Mouse (Mus musculus) mouse embryonic stem cell (cell line): ENCODE results near the gene Dnajc3.

Source experiments
- in situ Hi-C, 2 experiments: fragments of 300-500 bp; cut with MboI; formaldehyde crosslinking; loops; 1 replicate in 1 of 2; 3 replicates in 1 of 2; pipeline ENCODE4 v1.14.3; 2019 to 2020; ENCODE audit warnings: low sequenced_read_pairs in 2 of 2, low pct_unique_long_range_greater_than_20kb in 1 of 2, mixed read lengths in 1 of 2; ENCODE audit not compliant: unreplicated experiment in 1 of 2

Dnajc3 gene

DNA sequence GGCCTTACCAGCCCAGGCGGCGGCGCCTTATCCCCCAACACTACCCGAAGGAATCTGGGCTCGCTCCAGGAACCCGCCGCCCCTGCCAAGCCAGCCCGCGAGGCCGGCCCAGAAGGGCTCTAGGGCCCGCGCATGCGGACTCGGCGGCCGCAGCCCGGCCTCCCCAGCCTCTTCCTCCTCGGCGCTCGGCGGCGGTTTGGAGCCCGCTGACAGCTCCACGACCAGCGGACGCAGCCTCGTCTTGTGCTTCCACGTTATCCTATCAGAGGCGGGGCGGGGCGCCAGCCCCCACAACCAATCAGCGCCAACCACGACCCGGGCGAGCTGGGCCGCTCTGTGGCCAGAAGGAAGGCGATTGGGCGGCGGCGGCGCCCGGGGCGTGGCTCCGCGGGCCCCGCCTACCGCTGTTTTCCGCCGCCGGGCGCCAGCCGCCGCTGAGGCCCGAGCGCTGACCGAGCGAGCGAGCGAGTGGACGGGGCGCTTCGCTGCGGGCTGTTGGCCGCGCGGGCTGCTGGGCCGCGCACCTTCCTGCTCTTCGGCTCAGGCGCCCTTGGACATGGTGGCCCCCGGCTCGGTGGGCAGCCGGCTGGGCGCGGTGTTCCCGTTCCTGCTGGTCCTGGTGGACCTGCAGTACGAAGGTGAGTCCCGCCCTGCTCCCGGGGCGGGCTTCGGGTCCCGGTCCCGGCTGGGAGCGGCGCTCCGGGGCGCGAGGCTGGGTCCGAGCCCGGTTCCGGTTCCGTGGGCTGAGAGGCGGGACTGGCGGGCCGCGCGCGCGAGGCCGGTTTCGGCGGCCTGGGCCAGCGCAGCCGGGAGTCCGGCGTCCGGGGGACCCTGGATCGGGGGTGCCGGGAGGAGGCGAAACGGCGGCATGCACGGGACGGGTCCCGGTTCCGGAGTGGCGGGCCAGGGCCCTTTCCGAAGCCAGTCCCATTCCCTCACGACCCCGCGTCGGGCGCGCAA lies at the start of gene Dnajc3:
Gene Dnajc3, plus strand, starts transcription at position 444 of the 960 bp plus-strand sequence.
- in situ Hi-C loops = no loop called here

DNA sequence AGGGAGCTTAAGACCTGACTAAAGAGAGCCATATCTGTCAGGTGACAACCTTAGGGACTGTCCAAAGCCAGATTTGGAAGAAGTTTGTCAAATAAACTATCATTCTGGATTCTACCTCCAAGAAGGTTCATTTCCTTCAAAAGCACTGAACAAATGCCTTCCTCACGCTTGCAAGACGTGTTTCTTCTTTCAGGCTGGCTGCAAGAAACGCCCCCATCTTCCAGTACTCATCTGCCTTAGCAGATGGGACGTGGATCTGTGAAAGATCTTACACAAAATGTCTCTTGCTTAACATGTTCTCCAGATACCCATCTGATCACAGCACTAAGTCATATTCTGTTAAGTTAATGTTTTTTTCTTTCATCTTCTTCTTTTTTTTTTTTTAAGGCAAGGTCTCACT lies 47.7 kb upstream of the Dnajc3 start:
- in situ Hi-C loops = no loop called here

DNA sequence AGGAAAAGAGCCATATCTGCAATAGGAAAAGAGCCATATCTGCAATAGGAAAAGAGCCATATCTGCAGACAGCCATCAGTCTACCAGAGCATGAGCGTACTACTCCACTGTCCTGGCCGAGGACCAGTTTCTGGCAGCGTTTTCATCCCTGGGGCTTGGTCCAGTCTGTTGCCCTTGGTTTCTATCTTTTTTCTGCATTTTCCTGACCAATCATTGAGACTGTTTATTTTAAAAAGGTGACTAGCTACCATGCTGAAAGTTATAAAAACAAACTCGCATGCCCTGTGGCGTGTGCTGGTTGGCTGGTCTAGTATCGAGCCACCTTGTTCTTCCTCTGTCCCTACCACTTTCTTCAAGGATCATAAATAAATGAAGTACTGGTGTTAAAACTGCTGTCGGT lies 42.5 kb upstream of the Dnajc3 start:
- in situ Hi-C loops = loop anchor here in 1 of 2 experiments (5.0 kb wide), 1 partner anchor 73 kb away; no protein-coding TSS in a partner anchor

DNA sequence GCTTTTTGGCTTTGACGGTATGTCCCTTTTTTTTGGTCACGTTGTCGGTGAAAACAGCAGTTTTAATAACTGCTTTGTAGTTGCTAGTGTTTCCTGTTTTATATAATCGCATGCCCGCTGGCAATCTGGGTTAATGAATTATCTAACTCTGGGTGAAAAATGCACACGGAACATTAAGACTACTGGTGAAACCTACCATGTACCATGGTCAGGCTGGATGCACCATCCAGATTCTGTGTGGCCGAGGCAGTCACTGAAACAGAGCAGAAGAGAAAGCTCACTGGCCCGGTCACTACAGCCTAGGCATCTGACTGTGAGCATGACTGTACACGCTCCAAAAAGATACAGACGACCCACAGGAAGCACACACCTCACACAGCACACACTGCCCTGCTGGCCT lies 42.1 kb upstream of the Dnajc3 start:
- in situ Hi-C loops = loop anchor here in 1 of 2 experiments (5.0 kb wide), 1 partner anchor 73 kb away; no protein-coding TSS in a partner anchor

DNA sequence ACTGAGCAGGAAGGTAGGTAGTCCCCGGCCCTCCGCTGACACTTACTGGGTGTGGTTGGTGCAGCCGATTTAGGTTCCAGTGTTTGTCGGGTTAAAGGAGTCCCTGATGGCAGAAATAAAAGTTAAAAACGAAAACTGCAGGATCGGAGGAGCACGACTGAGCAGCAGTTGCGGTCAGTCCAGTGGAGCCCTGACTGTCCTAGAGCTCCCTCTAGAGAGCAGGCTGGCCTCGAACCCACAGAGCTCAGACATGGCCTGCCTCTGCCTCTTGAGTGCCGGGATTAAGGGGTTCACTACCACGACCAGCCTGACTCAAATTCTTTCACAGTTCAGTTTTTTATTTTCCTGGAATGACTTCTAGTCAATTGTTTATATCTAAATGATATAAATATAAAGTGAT lies 37.8 kb upstream of the Dnajc3 start:
- in situ Hi-C loops = loop anchor here in 1 of 2 experiments (5.0 kb wide), 1 partner anchor 78 kb away; no protein-coding TSS in a partner anchor

DNA sequence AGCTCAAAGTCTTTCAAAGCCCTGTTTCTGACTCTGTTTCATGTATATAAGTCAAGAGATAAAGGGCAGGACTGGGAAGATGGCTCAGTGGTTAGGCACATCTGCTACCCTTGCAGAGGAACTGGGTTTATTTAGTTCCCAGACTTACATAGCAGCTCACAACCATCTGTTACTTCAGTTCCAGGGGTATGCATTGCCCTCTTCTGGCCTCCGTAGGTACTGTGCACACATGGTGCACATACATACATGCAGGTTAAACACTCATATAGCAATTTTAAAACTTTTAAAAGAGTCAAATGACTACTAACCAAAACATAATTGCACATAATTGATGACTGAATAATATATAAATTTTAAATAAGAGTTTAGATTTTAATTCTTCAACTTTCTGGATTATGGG lies 36.9 kb upstream of the Dnajc3 start:
- in situ Hi-C loops = no loop called here

DNA sequence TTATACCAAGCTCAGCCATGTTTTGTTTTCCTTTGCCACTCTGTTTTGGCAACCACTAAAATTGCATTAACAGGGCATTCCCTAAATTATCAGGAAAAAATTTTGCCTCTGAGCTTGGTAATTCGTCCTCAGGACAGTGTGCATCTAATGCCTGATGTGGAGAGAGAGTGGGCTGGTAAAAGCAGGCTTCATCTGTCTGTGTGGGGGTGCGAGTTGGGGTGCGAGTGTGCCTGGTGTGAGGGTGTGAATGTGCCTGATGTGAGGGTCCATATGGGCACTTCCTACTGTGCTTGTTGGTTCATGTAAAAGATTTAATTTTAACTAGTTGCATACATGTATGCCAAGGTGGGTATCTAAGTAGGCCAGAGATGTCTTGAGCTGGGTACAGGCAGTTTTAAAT lies 34.4 kb upstream of the Dnajc3 start:
- in situ Hi-C loops = no loop called here

DNA sequence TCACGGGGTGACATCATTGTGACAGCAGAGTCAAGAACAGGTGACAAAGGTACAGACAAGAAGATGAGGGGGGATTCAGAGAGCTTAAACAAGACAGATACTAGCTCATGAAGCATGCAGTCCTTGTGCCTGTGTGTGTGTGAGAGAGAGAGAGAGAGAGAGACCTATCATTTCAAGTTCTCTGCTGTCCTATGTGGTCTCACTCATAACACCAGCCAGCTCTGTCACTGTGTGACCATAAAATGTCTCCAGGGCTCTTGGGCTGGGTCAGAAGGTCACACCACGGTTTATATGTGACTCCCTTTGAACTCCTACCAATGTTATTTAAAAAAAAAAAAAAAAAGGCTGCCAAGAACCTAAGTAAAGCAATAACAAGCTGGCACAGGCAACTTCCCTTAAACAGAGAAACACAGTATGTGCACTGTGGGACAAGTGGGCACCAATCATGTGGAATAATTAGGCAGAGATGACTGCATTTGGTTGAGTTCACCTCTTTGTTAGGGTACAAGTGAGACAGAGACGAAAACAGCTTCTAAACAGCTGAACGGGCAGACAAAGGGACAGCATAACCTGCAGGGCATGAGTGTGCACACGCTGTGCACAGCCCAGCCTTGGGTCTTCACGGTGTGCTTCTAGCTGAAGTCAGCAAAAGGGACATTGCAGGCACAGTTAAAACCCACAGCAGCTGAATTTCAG lies 33.8 kb upstream of the Dnajc3 start:
- in situ Hi-C loops = no loop called here

DNA sequence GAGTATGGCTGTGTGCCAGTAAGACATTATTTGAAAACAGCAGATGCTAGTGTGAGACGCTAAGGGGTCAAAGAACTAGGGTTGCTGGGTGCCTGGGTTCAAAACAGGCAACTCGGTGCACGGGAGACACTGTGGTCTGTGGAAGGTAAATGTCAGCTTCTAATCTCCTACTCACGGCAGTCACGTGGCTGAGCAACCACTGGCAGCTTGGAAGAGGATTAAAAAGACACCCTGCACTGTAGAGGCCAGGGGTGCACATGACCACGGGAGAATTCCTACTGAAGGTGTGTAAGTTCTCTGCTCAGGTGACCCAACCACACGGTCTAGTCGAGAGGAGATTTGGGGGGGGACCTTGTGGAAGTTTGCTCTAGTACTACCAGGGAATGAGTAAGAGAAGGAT lies 30.2 kb upstream of the Dnajc3 start:
- in situ Hi-C loops = no loop called here

DNA sequence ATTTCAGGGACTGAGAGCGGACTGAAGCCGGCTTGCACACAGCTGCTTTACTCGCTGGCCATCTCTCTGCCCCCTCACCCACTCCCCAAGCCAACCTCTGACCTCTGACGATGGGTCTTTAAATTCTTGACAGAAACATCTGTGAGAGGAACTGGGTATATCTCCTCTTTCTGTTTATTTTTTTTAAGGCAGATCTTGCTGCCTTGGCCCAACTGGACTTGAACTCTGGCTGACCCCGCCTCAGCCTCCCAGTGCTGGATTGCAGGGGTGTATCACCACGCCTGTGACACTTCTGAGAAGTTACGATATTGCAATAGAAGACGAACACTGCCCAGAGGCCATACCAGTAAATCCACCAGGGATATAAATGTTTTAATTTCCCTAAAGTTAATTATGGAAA lies 27.9 kb upstream of the Dnajc3 start:
- in situ Hi-C loops = no loop called here

DNA sequence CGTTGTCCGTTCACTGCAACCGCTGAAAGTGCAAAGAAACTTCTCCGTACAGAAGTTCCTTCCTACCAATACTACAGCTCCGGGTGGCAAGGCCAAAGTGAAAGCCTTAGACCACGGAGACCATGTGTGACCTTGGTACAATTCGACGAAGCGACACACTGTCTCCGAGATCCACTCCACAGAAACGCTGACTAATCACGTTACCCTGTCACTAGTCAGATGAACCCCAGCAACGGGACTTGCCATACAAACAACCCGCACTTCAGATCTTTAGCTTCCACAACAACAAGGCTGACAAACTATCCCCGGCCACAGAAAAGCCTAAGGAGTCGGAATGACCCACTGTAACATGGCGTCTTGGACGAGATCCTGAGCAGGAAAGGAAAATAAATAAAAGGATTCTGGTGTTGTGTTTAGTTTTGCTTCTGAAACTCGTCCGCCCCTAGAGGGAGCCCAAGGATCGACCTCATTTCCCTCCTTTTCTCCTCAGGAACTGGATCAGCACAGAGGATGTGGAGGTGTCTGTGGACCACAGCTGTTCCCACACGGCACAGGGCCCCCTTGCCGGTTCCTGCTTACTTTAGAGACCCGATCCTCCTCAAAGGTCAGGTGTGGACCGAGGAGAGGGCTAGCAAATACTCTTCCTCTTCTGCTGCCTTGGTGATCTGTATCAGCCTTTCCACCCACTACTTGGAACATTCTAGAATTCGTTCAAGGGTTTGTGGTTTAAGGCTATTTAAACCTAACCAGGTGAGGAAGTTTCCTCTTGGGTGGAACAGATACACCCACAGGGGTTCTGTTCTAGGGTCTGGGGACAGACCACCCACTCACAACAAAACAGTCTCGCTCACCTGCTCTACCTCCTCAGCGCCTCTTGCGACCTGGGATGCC lies 27.2 kb upstream of the Dnajc3 start:
- in situ Hi-C loops = no loop called here

DNA sequence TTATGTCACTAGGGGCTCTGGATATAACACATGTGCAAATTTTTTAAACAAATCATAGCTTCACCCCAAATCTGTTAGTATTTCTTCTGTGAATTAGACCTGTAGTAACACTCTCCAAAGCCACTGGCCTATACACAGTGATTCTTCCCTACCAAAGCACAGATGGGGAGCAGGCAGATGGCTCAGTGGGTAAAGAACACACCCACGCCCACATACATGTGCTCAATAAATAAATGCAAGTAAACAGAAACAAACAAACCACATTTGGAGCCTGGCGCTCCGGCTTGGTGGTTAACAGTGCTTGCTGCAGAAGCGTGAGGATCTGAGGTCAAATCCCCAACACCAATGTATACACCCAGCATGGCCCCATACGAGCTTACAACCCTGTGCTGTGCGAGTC lies 26.3 kb upstream of the Dnajc3 start:
- in situ Hi-C loops = no loop called here

DNA sequence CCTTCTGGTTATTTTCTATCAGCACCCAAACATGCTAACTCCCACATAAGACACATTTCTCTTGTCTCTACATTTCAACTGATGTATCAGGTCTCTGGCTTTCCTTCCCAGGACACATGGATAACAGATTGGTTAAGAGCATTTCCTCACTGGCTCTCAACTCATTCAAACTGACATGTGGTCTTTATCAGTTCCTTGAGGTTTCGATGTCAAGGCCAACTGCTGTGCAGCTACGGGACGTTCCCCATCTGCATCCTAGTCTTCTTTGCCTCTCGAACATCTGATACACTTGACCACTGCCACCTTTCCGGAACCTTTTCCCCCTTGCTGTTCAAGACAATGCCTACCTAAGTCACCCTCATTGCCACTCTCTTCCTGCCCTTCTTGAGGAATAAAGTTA lies 24.1 kb upstream of the Dnajc3 start:
- in situ Hi-C loops = no loop called here

DNA sequence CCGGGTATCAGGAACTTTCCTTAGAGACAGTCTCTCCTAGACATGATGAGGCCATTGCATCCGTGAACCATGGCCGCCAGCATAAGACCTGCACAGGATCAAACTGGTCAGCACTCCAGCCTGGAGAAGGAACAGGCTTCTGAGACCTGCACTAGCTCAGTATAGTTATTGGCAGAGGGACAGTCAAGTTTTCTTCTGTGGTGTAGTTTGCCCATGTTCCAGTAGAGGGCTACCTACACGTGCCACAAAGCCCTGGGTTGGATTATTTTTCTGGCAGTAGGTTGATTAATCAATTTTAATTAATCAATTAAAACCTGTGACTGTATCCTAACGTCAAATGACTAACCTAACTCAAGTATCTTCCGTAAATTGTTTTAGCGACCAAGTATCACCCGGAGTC lies 18.8 kb upstream of the Dnajc3 start:
- in situ Hi-C loops = no loop called here

DNA sequence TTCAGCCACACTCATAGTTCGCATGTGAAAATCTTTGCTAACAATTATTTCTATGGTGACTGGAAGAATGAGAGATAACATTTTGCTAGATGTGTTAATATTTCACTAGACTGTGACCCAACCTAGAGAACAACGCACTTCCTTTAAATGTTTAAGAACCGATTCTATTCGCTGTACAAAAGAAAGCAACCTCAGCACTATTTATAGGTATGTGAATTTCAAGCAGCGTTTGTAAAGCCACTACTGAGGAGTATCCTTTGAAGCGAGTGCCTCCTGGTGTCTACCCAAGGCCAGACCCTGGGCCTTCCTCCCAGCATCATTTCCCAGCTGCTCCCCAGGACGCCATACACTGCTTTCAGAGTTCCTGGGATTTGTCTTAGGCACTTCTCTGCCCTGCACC lies 17.1 kb upstream of the Dnajc3 start:
- in situ Hi-C loops = no loop called here

DNA sequence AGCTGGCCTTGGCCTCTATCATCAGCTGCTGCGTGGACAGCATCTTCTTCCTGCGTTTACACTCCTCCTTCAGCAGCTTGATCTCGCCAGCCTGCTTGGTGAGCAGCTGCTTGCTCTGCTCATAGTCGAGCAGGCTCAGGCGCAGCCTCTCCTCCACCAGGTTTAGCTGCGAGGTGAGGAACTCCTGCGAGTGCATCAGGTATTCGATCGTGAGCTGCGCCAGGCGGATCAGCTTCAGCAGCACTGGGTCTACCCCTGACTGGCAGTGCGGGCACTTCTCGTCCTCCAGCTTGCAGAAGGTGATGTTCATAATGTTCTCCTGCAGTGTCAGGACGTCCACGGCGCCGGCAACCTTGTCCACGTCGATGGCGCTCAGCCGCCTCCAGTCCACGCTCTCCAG lies 15.5 kb upstream of the Dnajc3 start:
- in situ Hi-C loops = no loop called here

DNA sequence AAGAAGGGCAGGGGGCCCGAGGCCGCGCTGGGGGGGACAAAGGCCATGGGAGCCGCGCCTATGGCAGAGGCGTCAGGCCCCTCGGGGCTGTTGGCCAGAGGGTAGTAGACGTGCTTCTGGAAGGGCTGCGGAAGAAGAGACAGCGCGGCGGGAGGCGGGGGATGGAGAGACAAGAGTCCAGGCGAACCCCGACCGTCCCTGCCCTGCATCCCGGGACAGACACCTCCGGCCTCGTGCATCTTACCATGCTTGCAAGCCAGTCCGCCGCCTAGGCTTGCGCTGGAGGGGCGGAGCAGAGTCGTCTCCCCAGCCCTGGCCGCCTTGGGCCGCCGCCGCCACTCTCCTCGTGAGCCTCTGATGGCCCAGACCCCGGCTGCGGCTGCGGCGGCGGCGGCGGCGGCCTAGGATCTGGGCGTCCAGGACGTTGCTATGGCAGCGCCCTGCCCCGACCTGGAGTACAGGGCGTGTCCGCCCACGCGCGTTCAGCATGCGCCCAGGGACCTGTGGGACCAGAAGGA lies 15.1 kb upstream of the Dnajc3 start:
- in situ Hi-C loops = no loop called here
